Comparison of ENCODE assay signal across 13 mouse cellular contexts in genomic region chr4:55757148-55757927, GRCm38 (mm10).
DNase-seq lines count a peak whose midpoint lies in the region; ATAC-seq lines count a peak whose summit lies in the region.
"Had no signal": no experiment of that assay in that cellular context is flagged by ENCODE, and none has a peak within 500 bp of the region (broad histone marks: within the 10 kb centered on the region; RNA-seq: fewer than 3 reads in every experiment).

No protein-coding gene starts in this region.

- H3K9ac ChIP-seq in forebrain, embryonic 16.5 days (replicated peaks; ENCODE audit: low read depth, low read length): no peak overlapping the region
- no peak overlapping the region for H3K9ac ChIP-seq in embryonic facial prominence, embryonic 15.5 days
- H3K9ac ChIP-seq: liver, embryonic 12.5 days; stomach, embryonic 15.5 days had no signal

- no peak for ATAC-seq in forebrain, embryonic 16.5 days
- peak; percentile 72 for ATAC-seq in embryonic facial prominence, embryonic 15.5 days (ENCODE audit: insufficient number of reproducible peaks, low FRiP score, low TSS enrichment, low read depth)
- ATAC-seq: inflammation-experienced regulatory T-cells, adult 6 months; liver, embryonic 12.5 days had no signal

- intact Hi-C loops in left cerebral cortex, postnatal 4 days (cut with DNase I): no loop called here
- intact Hi-C loops in left cerebral cortex, postnatal 14 days (cut with DNase I): no loop called here
- intact Hi-C loops in gastrocnemius, postnatal 14 days (cut with DNase I; ENCODE audit: low total_unique reads): no loop called here

- 50% methylated on average over 15 of the region's 15 CpGs for WGBS in forebrain, embryonic 16.5 days
- WGBS in forebrain, embryonic 10.5 days: 58% methylated on average over 15 of the region's 15 CpGs
- WGBS in embryonic facial prominence, embryonic 15.5 days: 13% methylated on average over 15 of the region's 15 CpGs

- peaks cover 3% of the 10 kb centered on the region for H3K4me1 ChIP-seq in forebrain, embryonic 16.5 days (replicated peaks; ENCODE audit: control insufficient read depth, insufficient read depth, low read length)
- H3K4me1 ChIP-seq in forebrain, embryonic 10.5 days: peaks cover 20% of the 10 kb centered on the region
- H3K4me1 ChIP-seq in embryonic facial prominence, embryonic 15.5 days: peaks cover 14% of the 10 kb centered on the region
- H3K4me1 ChIP-seq: liver, embryonic 12.5 days; stomach, embryonic 15.5 days had no signal

- no peaks in the 10 kb centered on the region for H3K9me3 ChIP-seq in forebrain, embryonic 16.5 days (ENCODE audit: control insufficient read depth, low read length)
- H3K9me3 ChIP-seq in forebrain, embryonic 10.5 days: no peaks in the 10 kb centered on the region
- H3K9me3 ChIP-seq in embryonic facial prominence, embryonic 15.5 days (replicated peaks): no peaks in the 10 kb centered on the region
- H3K9me3 ChIP-seq: liver, embryonic 12.5 days; stomach, embryonic 15.5 days had no signal

- H3K4me3 ChIP-seq in forebrain, embryonic 16.5 days (replicated peaks; ENCODE audit: low read length): no peak overlapping the region
- H3K4me3 ChIP-seq in forebrain, embryonic 10.5 days: no peak overlapping the region
- peak overlapping the region; percentile 10; the same call in 1 of the 2 replicates for H3K4me3 ChIP-seq in embryonic facial prominence, embryonic 15.5 days (replicated peaks)
- H3K4me3 ChIP-seq: liver, embryonic 12.5 days; stomach, embryonic 15.5 days had no signal

- no peak overlapping the region for H3K27ac ChIP-seq in forebrain, embryonic 16.5 days (ENCODE audit: low read length)
- H3K27ac ChIP-seq in forebrain, embryonic 10.5 days: no peak overlapping the region
- no peak overlapping the region; the same call in 1 of the 2 replicates for H3K27ac ChIP-seq in embryonic facial prominence, embryonic 15.5 days (replicated peaks)
- H3K27ac ChIP-seq: liver, embryonic 12.5 days; stomach, embryonic 15.5 days had no signal

- DNase-seq in forebrain, embryonic 10.5 days (ENCODE audit: extremely low spot score, low spot score): no peak
- DNase-seq in left cerebral cortex, postnatal 4 days: peak; percentile 9
- DNase-seq in left cerebral cortex, postnatal 14 days (ENCODE audit: low spot score in 2 of 2): no peak
- DNase-seq in retina, embryonic 14.5 days (ENCODE audit: low spot score): peak; percentile 49
- no peak for DNase-seq in gastrocnemius, postnatal 14 days
- no peak for DNase-seq in ovary, postnatal 14 days (ENCODE audit: low spot score)
- DNase-seq: gastrocnemius, postnatal 10 days; lung, postnatal 4 days had no signal

- H3K27me3 ChIP-seq in forebrain, embryonic 16.5 days (replicated peaks; ENCODE audit: control insufficient read depth, insufficient read depth, low read length): no peaks in the 10 kb centered on the region
- H3K27me3 ChIP-seq in forebrain, embryonic 10.5 days (ENCODE audit: poor library complexity, severe bottlenecking): no peaks in the 10 kb centered on the region
- H3K27me3 ChIP-seq in embryonic facial prominence, embryonic 15.5 days: no peaks in the 10 kb centered on the region
- H3K27me3 ChIP-seq: liver, embryonic 12.5 days; stomach, embryonic 15.5 days had no signal

- H3K36me3 ChIP-seq in forebrain, embryonic 16.5 days (ENCODE audit: control insufficient read depth, insufficient read depth): no peaks in the 10 kb centered on the region
- H3K36me3 ChIP-seq in forebrain, embryonic 10.5 days (replicated peaks): no peaks in the 10 kb centered on the region
- H3K36me3 ChIP-seq in embryonic facial prominence, embryonic 15.5 days: no peaks in the 10 kb centered on the region
- H3K36me3 ChIP-seq: liver, embryonic 12.5 days; stomach, embryonic 15.5 days had no signal

- H3K4me2 ChIP-seq in forebrain, embryonic 16.5 days (ENCODE audit: low read length): peak overlapping the region; percentile 7; the same call in 1 of the 2 replicates
- peak overlapping the region; percentile 43 for H3K4me2 ChIP-seq in embryonic facial prominence, embryonic 15.5 days (replicated peaks)
- H3K4me2 ChIP-seq: liver, embryonic 12.5 days; stomach, embryonic 15.5 days had no signal

Comparison
In these comparisons a context has a peak if more than half of its experiments do, and no peak if none do; other contexts are left out.
1. DNase-seq: peak in left cerebral cortex, postnatal 4 days (single experiment) and retina, embryonic 14.5 days (single experiment); none in forebrain, embryonic 10.5 days (single experiment), left cerebral cortex, postnatal 14 days (0 of 2), gastrocnemius, postnatal 14 days (single experiment) and ovary, postnatal 14 days (single experiment).